7 mouse cellular contexts compared by ENCODE assay signal in genomic region chr17:13853883-13854282, GRCm38 (mm10).
A peak's percentile ranks its signal among the peaks of the same experiment; 100 is the strongest.
DNase-seq lines count a peak whose midpoint lies in the region; ATAC-seq and TF ChIP-seq lines count a peak whose summit lies in the region.
"Not testable (repeated sequence)": the region's sequence is repeated elsewhere in the genome, so short reads cannot be mapped to it uniquely, and the experiment has no call there.

No protein-coding gene starts in this region.

- ATAC-seq in forebrain, embryonic 13.5 days, result not testable (repeated sequence)

- H3K9me3 ChIP-seq in forebrain, embryonic 13.5 days (replicated peaks), result not testable (repeated sequence)

- peak overlapping the region; percentile 19; the same call in 1 of the 2 replicates for H3K27ac ChIP-seq in forebrain, embryonic 13.5 days
- peak overlapping the region; percentile 28 for H3K27ac ChIP-seq in layer of hippocampus, adult 2 months

- intact Hi-C loops in left cerebral cortex, postnatal 36 days (cut with DNase I), result loop anchor here (2.0 to 10.0 kb wide), 2 partner anchors 21 to 91 kb away; partner anchors contain the start of gene Gm7168

- DNase-seq in adrenal gland, postnatal 14 days, result peak; percentile 9
- peak; percentile 18 for DNase-seq in gastrocnemius, postnatal 25 days
- DNase-seq in layer of hippocampus, adult 2 months (ENCODE audit: low spot score in 2 of 2), result not testable (repeated sequence)
- DNase-seq in left cerebral cortex, postnatal 36 days (ENCODE audit: low spot score in 2 of 2), result peak; percentile 43 to 46
- DNase-seq in ovary, postnatal 36 days (ENCODE audit: low spot score), result peak; percentile 28
- DNase-seq in right cerebral cortex, postnatal 36 days (ENCODE audit: low spot score in 2 of 2), result peak; percentile 42 to 58

- not testable (repeated sequence) for TF ChIP-seq CTCF in layer of hippocampus, adult 2 months (conservative IDR thresholded peaks at IDR 0.05)

- H3K4me3 ChIP-seq in forebrain, embryonic 13.5 days; layer of hippocampus, adult 2 months: not testable (repeated sequence)

- H3K36me3 ChIP-seq in forebrain, embryonic 13.5 days (ENCODE audit: poor library complexity, severe bottlenecking), result peaks cover 80% of the 10 kb centered on the region

- H3K9ac ChIP-seq in forebrain, embryonic 13.5 days, result not testable (repeated sequence)

- not testable (repeated sequence) for H3K27me3 ChIP-seq in forebrain, embryonic 13.5 days

- not testable (repeated sequence) for H3K4me2 ChIP-seq in forebrain, embryonic 13.5 days

- 61% methylated on average over 7 of the region's 7 CpGs for WGBS in forebrain, embryonic 13.5 days

- not testable (repeated sequence) for H3K4me1 ChIP-seq in forebrain, embryonic 13.5 days
